Mouse (Mus musculus) kidney, postnatal 14 days (tissue): ENCODE measurements around the gene Macrod2.

Experiments
- DNase-seq: peaks from one replicate; pipeline ENCODE4 v3.0.0; 2022; ENCODE audit warnings: mixed read lengths

The Macrod2 gene

DNA sequence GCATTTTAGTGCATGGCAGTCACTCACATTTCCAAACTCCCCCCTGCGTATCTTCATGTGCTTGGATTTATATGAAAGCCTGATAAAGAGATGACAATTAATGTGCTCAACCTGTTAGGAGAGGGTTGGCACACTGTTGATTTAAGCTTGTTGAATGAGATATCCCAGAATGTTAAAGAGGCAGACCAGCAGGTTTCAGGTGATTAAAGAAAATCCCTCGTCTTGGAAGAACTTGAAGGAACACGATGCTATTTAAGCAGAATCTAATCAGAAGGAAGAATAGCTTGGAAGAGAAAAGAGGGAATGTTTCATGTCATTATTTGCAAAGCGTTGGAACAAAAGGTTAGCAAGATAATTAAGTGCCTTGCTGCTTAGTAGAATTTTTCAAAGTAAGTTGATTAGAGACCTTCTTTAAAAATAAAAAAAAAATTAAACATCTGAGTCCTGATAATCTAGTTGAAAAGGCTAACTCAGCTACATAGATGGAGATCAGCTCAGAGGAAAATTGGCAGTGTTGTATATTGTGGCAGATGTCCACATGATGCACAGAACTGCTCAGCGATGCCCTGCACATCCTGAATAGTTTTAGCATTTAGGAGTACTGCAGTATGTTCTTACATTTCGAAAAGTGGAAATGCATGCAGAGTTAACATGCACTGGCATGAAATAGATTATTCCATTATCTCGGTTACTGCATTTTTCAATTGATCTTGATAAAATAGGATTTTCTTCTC lies 518.7 kb downstream of the Macrod2 start:
- no peak for DNase-seq

DNA sequence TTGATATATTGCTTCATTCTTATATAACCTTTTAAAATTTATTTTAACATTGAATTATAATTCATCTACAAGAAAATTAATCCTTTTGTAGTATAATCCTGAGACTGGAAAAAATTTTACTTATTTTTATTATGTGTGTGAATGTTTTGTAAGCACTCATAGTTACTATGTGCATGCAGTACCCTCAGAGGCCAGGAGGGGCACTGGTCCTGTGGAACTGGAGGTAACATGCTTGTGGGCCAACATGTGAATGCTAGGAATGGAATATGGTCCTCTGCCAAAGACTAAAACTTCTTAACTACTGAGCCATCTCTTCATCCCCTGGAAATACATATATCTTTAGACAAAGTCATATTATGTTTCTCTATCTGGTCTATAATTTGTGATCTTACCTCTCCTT lies 531.8 kb downstream of the Macrod2 start:
- no peak for DNase-seq

DNA sequence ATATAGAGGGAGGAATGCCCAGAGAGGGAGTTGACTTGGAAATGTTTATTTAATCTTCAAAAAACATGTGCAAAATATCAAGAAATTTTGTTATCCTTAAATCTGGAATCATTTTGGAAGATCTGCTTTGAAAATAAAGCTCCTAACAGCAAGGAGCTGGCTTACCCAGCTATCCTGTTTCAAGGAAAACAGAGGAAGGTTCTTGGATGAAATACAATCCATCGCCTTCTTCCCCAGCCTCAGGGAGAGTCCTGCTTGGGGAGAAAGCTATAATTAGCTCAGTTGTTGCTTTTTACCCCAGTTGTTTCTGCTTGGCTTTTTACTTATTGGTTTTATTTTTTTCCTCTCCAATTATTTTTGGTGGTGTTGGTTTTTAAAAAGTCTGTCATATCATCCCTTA lies 539.4 kb downstream of the Macrod2 start:
- DNase-seq = no peak

DNA sequence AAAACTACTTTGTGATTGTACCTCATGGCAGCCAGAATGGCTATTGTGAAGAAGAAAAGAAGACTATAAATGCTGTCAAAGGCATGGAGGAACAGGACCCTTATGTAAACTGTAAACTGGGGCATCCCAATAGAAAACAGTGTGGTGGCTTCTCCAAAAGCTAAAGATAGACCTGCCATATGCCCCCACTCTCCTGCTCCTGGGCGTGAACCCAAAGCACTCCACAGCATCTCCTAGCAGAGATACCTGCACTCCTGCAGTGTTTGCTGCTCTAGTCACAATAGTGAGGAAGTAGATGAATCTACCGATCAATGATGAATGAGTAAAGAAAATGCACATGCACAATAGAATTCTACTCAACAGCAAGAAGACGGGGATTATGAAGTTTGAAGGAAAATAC lies 554.4 kb downstream of the Macrod2 start:
- DNase-seq = no peak

DNA sequence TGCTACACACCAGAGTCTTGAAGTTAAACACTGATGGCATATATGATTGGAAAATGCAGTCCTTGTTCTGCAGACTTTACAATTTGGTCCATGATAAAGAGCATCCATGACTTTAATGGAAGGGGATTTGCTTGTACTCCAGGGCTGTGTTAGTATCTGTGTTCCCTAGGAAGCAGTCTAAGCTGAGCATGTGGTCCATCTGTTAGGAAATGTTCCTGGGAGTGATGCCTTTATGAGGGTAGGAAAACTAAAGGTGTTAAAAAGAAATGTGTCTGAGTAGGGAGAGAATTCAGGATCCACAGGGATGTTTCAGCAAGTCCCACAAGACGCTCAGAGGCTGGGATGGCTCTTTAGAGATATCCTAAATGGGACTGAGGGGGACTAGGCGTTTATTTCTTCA lies 564.1 kb downstream of the Macrod2 start:
- no peak for DNase-seq

DNA sequence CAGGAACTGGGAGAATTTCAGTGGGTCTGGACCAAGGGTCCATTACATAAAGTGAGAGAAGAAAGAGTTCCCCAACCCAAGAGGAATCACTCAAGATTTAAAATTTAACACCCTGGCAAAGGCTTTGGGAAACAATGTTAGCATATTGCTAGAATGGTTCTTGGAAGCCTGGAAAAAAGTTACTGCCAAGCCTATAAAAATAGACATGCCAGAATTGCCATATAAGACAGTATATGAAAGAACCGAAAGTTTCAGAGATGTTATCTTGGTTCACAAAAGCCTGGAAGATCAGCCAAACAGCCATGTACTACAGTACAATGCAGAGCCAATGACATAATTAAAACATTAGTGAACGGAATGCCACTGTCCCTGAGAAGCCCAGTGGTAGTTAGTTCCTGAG lies 575.1 kb downstream of the Macrod2 start:
- no peak for DNase-seq

DNA sequence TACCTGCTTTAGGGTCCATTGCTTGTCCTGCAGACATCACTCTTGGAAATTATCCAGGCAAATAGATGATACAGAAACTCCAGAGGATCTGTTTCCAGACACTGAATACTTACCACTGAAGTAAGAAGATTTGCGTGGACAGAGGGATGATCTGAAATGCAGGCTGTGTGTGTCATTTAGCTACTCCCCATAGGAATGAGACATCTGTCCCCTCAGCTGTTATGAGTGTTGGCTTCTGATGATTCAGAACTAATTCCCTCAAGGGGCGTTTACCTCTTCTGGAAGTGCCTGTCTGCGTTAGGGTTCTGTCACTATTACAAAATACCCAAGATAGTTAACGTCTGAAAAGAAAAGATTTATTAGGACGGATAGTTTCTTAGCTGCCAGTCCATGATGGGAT lies 576.7 kb downstream of the Macrod2 start:
- DNase-seq = no peak

DNA sequence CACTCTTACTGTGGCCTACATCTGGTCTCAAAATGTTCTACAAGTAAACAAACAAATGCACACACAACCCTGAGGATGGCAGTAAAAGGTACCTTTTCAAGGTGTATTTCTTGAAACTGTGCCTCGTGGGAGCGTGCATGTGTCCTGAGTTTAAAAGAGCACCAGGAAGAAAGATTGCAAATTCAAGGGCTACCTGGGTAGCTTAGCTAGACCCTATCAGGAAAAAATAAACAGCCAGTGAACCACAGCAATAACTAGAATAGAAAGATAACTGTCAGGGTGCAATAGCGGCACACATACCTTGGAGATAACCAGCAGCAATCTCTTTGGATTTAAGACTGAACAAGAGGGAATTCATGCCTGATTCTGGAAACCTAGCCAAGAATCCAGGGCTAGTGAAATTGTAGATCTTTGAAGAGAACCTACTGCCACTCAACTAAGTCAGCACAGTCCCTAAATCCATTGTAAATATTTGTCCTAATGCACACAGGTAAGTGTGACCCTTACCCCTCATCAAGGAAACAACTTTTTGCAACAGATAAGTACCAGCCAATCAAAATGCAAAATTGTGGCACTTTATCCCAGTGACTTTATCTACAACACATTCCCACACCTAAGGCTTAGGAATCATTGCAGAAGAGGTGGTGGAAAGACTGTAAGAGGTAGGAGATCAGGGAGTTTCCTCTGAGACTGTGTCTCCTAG lies 590.7 kb downstream of the Macrod2 start:
- no peak for DNase-seq

DNA sequence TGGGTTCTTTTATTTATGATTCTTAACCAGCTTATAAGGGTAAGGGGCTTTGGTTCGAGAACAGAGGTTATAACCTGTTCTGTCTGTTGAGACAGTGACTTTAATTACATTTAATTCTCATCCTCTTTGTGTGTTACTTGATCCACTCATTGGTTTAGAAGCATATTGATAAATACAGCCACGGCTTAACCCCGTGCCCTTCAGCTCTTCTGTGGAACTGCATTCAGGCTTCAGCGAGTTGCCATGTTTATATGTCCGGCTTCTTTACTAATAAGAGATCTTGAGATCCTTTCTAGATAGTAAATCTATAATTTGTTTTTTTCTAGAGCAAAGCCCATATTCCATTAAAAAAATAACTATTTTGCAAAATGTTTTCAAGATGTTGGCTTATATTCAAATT lies 608.7 kb downstream of the Macrod2 start:
- no peak for DNase-seq

DNA sequence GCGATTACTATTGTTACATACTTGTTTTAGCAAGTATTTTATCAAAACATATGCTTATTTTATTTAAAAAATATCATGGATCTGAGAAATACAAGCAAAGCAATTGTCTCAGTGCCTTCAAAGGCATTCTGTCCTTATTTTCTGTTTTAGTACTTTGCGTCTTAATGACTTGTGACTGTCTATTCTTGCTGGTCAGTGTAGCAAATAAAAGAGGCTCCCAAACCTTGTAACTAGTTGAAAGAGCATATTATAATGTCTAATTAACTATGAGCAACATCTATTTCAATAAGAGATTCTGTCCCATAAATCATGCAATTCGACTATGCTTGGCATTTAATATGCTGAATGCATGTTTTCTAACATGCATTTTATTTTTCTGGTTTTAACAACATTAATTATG lies 609.2 kb downstream of the Macrod2 start:
- DNase-seq = no peak

DNA sequence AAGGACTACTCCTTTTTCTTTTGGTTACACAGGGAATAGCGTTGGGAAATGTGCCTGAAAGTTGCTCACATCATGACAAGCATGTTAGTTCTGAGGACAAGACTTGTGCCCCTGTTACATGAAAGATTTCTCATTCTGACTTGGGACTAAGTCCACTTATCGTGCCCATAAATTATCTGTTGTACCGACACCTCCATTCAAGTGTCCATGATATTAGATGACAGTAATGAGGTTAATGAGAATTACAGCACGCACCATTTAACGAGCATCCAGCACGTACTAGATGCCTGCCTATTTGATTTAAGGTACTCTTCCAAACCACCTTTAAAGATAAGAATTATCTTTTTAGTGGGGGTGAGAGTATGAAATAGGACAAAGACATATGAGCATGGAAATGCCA lies 610.5 kb downstream of the Macrod2 start:
- DNase-seq = no peak

DNA sequence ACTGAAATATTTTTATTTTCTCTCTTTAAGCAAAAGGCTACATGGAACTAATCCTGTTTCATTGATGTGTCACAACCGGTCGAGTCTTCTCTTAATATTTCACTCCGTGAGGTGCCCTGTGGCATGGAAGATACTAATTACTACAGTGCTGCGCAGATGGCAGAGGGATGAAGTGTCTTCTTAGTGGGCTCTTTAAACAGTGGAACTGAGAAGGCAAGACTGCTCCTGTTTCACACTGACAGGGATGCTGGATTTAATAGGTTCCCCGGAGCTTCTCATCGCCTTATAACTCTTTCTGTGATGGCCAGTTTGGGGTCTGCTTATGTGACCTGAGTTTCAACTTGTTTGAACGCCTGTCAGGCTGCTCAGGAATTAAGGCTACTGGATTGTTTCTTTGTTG lies 612.6 kb downstream of the Macrod2 start:
- no peak for DNase-seq

DNA sequence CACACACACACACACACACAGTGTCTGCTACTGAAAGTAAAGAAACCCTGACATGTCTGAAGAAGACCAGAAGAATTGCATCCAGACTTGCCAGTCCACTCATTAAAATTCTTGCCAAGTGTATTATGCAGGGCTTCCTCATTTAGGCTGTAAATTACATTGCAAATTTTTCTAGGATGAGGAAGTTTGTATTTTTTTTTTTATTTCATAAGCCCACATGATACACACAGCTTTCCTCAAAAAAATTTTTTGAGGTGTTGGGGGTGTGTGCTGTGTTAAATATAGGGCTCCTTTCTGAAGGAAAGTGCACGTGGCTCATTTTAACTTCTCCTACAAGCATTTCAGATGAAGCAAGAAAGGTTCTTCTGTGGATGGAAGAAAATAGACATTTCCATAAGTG lies 613.3 kb downstream of the Macrod2 start:
- DNase-seq = no peak

DNA sequence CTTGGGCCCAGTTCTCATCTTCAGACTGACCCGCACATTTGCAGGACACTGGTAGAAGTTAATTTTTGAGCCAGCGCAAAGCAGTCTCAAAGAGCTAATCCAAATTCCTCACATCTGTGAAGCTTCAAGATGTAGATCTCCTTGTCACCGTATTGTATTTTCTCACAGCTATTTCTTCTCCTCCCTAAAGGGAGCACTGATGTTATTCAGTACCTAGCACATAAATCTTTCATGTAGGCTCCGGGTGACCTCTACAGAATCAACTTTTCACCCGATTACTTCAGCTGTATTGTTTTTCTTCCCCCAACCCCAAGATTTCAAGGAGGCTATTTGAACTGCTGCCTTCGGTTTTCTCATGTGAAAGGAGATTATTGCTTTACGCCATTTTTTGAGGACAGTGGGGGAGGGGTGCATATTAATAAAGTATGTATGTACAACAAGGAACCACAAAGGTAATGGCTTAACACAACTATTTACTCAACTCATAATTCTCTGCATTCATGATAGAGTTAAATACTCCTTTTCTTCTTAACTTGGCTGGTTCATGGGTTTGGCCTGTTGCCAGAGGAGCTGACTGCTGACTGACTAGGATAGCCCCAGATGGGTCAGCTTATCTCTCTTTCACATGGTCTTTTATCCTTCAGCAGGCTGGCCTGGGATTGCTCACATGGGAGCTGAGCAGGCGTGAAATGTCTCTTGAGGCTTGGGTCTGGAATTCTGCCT lies 618.5 kb downstream of the Macrod2 start:
- DNase-seq = peak; percentile 30

DNA sequence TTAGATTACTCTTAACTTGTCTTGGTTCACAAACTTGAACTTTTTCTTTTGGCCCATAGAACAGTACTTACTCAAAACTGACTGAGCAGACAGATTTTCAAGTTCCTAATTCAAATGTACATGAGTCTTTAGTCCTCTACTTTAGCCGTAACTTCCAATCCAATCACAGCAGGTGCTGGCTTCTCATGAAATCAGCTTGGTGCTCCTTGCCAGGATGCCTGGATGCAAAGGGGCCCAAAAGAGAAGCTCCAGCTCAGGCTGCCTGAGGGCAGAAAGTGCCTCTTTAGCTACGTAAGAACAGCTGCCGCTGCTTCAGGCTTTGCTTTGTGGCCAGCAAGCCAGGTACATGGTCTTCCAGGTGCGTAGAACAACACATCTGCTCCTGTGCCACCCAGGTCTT lies 627.9 kb downstream of the Macrod2 start:
- no peak for DNase-seq

DNA sequence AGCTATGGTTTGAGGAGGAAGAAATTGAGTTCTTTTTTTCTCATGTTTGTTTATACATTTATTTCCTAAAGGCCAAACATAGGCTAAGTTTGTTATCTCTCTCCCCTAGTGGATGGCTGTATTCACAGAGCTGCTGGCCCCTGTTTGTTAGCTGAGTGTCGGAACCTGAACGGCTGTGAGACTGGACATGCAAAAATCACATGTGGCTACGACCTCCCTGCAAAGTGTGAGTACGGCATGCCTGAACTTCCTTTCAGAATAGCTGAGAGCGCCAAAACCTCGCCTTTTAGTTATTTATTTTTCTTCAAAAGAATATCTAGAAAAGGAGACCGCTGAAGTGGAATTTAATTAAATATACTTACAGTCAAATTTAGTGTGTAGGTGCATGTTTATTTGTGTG lies 628.8 kb downstream of the Macrod2 start:
- DNase-seq = no peak

DNA sequence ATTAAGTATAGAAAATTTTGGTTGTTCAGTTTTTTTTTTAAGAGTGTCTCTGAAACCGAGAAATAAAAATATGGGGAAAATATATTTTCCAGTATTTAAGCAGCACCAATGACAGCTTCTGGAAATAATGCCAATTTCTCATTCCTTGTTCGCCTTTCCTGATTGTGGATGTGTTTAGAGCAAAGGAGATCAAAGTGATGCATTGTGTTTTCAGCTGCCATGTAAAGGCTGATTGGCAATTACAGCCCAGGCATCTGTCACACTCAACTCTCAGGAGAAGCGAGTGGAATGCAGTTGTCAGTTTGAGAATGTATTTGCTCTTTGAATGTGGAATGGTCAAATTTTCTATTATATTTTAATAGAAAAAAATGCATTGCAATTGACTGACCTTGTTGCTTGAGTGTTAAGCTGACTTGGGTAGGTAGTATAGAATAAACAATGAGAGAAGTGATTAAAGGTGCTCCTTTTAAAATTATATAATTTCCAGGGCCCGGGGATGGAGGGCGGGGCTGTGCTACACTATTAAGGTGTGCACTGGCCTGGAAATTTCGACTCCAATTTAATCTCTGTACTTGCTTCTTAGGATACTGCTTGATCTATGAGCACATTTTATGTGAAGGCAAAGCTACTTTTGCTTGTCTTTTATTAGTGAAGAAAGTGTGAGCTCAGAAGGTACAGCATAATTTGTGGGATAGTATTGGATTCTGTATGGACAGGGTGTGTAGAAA lies 629.4 kb downstream of the Macrod2 start:
- no peak for DNase-seq

DNA sequence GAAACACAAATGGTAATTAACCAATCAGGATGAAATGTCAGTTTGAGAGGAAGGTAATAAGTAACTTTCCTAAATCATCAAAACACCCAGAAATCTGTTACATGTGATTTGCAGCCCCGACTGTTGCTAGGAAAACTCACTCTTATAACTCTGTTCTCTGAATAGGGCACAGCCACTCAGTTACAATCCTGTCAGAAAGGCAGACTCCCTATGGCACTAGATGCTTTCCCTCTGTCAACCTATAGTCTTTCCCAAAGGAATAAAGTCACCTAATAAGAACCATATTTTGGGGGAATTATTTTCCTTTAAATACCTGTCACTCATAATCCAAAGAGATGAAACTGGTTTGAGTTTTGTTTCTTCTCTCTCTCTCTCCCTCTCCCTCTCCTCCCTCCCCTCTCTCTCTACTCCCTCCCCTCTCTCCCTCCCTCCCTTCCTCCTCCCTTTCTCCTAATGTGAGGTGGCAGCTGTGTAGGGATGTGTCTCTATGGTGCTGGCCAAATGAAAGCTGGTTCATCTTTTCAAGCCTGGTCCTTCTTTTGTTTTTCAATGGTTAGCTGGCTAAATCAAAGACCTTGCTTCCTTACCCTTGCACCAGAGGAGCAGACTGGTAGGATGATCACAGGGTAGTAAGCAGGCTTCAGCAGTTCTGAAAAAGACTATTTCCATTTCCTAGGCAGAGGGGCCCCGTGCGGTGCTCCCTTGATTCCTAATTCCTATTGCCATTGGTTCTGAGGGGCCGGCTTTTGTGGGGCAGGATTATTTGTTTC lies 661.8 kb downstream of the Macrod2 start:
- no peak for DNase-seq

DNA sequence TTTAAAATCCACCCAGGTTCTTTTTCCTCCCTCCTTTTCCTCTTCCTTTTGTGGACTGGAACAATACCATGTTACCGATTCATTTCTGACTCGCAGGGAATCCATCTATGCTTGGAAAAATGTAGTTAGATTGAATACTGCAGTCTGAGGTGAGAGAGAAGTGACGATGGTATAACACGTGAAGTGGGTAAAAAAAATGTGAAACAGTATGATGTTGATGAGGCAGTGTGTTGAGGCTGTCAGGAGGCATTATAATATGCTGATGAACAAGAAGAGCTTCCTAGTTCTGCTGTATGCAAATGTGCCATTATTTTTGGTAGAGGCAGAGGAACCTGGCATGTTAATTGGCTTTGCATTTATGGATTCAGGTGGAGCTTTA lies 662.3 kb downstream of the Macrod2 start:
- DNase-seq = no peak

DNA sequence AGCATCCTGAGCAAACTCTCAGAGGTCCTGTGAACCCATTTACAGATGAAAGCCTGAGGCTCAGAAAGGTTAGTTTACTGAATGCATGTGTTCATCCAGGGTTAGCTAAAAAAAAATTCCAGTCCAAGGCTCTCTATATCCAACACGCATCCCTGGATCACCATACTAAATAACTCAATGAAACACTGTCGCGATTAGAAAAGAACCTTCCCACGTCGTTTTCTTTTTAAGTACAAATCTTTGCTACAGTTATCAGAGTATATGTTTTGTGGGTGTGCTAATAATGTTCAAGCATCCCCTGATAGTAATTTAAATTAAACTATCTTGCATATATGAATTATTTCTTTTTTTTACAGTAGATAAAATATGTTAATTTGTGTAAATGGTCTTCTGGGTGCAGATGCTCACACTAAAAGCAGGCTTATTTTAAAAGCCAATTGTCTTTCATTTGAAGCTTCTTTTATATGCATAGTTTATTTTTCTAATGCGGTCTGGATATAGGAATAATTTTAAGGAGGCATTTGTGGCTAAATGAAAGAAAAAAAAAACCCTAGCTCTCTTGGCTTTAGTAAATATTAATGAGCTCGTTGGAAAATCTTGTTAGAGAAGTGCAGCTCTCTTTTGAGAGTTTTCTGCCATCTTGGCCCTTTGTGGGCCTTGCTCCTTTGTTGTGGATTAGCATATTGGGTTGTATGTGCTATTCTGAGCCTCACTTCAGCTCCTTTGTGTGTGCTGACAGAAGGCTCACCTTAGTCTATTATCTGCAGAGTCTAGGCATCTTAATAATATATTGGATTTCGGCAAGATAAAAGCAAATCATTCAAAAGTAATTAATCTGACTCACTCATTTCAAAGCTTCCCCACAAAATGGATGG lies 679.1 kb downstream of the Macrod2 start:
- DNase-seq = no peak

DNA sequence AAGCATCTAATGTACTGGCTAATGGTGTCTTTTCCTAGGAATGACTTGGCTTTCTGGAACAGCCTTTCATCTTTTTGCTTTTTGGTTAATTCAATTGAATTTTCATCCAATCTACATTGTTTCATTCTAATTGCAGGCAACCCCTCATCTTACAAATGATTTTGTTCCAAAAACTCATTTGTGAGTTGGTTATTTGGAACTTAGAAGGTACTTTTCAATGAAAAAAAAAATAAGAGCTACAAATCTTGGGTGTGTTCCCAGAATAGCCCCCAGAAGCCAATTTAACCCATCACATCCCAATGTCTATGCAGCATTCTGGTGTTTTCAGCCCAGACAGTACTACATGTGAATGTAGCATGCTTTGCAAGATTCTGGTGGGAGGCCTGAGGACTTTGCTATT lies 683.1 kb downstream of the Macrod2 start:
- no peak for DNase-seq

DNA sequence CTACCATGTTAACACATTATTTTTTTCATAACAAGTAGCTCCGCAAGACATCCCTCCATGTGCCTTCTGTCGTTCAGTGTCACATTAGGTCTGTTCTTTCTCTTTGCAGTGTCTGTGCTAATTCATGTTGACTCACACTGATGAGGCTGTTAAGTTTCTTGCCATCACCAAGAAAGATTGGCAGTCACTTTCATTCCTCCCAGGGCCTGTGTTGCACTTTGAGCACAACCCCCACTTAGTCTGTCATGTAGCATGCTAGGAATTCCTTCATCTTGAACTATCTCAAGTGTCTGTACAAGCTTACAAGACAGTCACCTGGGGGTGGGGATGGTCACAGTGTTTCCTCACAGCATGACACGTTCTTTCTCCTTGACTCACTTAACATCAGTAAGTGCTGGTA lies 696.2 kb downstream of the Macrod2 start:
- no peak for DNase-seq
